Mouse (Mus musculus) CH12.LX (cell line): ENCODE measurements around the gene Ankrd63.

Source experiments
- EP300 ChIP-seq: IDR thresholded peaks from 2 replicates; pipeline ENCODE4 v1.6.1; 2011; ENCODE audit warnings: low read length, improper control_type of control experiment
- POLR2A ChIP-seq: IDR thresholded peaks from 2 replicates; pipeline ENCODE4 v1.6.1; 2011; ENCODE audit warnings: low read depth, mild to moderate bottlenecking, improper control_type of control experiment, low read length

GRCm38 (mm10) chr2:118743261-118743943, 39.6 kb upstream of the Ankrd63 start:
- TF ChIP-seq EP300 (no peak), POLR2A (no peak)
